Mouse (Mus musculus) urinary bladder, adult 18-20 months (tissue): ENCODE results near the gene Fam57b.

Source experiments
- DNase-seq, 2 experiments: peaks; one replicate each; pipeline ENCODE4 v3.0.0; 2022; ENCODE audit warnings: low spot score in 2 of 2, mixed read lengths in 2 of 2

The Fam57b gene

GRCm38 (mm10) chr7:126797411-126798126 is at the start of gene Fam57b:
Gene Fam57b (plus strand): TSS chr7:126797668.
- DNase-seq, result peak in 1 of 2 experiments; percentile 35

DNA sequence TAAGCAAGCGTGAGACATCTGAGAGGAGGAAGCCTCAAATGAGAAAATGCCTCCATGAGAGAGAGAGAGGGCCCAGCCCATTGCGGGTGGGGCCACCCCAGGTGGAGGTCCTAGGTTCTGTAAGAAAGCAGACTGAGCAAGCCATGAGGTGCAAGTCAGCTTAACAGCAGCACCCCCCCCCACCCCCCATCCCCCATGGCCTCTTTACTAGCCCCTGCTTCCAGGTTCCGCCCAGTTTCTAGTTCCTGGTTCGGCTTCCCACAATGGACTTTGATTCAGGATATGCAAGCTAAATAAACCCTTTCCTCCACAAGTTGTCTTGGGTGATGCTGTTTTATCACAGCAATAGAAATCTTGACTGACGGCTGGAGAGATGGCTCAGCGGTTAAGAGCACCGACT is 48.6 kb upstream of the Fam57b start:
- DNase-seq, result no peak

DNA sequence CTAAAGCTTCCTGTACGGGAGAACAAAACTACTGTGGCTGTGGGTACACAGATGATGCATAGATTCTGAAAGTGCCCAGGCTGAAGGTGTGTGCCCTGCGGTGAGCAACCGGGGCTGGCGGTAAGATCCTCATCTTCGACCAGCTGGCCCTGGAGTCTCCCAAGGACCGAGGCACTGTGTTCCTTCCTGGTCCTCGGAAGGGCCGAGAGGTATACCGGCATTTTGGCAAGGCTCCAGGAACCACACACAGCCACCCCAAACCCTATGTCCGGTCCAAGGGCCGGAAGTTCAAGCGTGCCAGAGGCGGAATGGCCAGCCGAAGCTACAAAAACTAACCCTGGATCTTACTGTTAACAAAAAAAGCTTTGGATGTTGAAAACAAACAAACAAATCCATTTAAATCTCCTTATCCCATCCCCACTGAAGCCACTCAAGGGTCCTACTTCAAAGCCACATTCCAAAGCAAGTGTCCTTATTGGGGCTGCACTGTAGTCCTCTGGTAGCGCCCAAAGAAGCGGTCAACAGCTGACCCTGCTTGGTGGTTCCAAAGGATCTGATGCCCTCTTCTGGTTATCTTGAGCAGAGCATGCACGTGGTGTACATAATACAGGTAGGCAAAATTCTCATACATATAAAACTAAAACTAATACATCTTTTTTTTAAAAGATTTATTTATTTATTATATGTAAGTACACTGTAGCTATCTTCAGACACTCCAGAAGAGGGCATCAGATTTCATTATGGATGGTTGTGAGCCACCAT is 47.7 kb upstream of the Fam57b start:
- DNase-seq, result no peak

GRCm38 (mm10) chr7:126754866-126755265 is 42.6 kb upstream of the Fam57b start:
- DNase-seq, result peak; percentile 51 to 60

DNA sequence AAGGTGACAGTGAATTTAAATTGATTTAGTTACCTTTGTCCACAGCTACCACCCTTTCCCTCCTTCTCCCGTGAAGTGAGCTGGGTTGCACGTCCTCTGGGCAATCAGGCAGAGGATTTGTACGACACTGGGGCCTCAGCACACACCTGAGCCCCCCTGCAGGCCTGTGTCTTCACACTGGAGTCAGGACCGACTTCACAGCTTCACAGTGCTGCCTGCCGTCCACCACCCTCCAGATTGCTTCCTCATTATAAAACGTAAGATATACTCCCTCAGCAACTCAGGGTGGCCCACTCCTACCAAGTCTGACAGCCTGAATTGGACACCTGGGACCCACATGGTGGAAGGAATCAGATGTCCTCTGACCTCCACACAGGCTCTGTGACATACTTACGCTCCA is 38.9 kb upstream of the Fam57b start:
- DNase-seq, result no peak

- DNase-seq, result peak; percentile 77 to 84
Measured at GRCm38 (mm10) chr7:126759050-126759671, 38.3 kb upstream of the Fam57b start, which contains the start of gene Mapk3. Gene Mapk3 (plus strand): TSS chr7:126759601.

DNA sequence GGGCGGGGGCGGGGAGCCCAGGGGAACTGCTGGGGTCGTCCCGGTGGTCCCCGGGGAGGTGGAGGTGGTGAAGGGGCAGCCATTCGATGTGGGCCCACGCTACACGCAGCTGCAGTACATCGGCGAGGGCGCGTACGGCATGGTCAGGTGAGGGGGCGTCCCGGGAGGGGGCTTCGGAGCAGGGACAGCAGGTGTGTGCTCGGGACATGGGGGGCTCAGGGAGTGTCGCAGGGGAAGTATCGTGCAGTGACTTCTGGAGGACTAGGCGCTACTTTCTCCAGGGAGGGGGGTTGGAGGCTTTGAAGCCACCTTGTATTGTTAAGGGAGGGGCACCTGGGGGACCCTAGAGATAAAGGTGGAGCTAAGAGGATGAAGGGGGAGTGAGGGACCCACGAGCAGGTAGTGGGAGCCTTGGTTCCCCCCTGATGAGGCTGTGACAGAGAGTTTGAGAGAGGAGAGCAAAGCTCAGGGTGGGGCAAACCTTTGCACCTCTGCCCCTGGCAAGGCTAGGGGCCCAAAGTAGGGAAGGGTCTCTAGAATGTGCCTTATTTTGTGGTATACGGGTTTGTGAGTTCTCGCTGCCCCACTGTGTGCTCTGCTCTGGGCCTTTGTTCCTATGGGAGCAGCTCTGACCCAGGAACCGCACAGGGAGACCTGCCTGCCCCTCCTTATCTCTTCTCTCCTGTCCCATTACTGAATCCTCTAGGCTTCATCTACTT is 37.6 kb upstream of the Fam57b start:
- peak in 1 of 2 experiments; percentile 26 for DNase-seq

- DNase-seq, result peak; percentile 50 to 76
Measured at GRCm38 (mm10) chr7:126760391-126760802, 37.1 kb upstream of the Fam57b start.

- no peak for DNase-seq
Measured at GRCm38 (mm10) chr7:126760956-126761355, 36.5 kb upstream of the Fam57b start.

GRCm38 (mm10) chr7:126761529-126762067 is 35.9 kb upstream of the Fam57b start:
- no peak for DNase-seq

DNA sequence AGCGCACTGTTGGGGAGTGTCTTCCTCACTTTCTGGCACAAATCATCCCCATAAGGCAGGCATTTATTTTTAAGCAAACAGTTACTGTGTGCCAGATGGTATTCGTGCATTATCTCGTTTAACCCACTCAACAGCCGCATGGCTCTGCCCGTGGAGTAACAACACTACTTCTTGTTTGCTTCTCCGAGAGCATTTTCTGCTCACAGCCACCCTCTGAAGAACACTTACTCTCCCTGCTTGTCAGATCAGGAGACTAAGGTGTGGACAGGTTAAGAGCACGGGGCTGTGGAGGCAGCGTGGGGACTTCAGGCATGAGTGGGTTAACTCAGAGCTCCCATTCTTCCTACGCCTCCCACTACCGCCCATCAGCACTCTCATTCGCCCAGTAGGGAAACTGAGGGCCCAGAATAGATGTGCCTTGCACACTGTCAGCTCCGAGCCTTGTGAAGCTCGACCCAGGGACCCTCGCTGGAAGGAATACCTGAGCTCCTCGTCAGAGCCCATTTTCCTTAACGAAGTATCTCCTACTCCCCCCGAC is 34.9 kb upstream of the Fam57b start:
- DNase-seq, result no peak

DNA sequence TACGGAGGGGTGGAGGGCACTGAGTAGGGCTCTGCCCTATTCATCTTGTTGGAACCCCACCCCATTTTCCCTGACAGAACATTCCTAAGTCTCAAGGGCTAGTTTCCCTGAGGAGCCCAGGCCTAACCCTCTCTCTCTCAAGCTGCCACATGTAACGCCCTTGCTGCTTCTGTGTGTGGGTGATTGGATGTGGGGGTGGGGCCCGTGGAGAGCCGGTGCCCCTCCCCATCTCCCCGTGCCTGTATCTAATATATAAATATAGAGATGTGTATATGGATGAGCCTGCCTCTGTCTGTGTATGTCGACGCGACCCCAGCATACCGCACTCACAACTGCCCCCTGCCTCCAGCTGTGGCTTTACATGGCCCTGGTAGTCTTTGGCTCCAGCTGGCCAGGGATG is 31.9 kb upstream of the Fam57b start:
- DNase-seq, result no peak

DNA sequence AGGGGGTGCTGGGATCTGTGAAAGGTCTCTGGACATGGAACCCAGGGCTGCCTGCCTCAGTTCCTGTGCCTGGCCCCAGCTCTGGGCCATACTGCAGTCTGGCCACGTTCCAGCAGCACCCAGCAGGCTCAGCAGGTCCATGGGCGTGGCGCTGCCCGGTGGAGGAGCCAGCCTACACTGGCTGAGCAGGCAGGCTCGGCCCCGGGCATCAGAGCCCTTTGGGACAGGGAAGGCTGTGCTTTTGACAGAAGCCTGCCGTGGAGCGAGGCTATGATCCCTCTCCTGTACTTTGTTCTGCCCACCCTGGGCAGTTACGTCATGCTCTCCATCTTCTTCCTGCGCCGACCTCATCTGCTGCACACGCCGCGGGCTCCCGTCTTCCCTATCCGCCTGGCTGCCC is 31.3 kb upstream of the Fam57b start, which contains the start of gene Gdpd3:
Gene Gdpd3, plus strand, starts transcription at position 134 of the 400 bp plus-strand sequence.
- peak in 1 of 2 experiments; percentile 53 for DNase-seq

DNA sequence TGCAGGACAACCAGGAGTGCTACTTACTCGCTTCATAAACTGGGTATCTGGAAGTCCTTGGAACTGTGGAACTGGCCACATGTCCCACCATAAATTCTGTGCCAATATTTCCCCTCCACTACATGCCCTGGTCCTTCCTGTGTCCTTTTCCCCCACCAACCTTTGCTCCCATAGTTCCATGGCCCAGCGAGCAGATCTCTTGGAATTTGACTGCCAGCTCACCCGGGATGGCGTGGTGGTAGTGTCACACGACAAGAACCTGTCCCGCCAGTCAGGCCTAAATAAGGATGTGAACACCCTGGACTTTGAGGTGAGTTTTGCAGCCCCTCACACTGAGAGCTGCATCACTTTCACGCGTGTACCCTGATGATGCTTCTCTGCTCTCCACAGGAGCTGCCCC is 30.5 kb upstream of the Fam57b start:
- DNase-seq, result no peak

GRCm38 (mm10) chr7:126770784-126771183 is 26.7 kb upstream of the Fam57b start:
- no peak for DNase-seq

GRCm38 (mm10) chr7:126773351-126773750 is 24.1 kb upstream of the Fam57b start:
- no peak for DNase-seq

GRCm38 (mm10) chr7:126774463-126774862 is 23.0 kb upstream of the Fam57b start:
- DNase-seq, result no peak

DNA sequence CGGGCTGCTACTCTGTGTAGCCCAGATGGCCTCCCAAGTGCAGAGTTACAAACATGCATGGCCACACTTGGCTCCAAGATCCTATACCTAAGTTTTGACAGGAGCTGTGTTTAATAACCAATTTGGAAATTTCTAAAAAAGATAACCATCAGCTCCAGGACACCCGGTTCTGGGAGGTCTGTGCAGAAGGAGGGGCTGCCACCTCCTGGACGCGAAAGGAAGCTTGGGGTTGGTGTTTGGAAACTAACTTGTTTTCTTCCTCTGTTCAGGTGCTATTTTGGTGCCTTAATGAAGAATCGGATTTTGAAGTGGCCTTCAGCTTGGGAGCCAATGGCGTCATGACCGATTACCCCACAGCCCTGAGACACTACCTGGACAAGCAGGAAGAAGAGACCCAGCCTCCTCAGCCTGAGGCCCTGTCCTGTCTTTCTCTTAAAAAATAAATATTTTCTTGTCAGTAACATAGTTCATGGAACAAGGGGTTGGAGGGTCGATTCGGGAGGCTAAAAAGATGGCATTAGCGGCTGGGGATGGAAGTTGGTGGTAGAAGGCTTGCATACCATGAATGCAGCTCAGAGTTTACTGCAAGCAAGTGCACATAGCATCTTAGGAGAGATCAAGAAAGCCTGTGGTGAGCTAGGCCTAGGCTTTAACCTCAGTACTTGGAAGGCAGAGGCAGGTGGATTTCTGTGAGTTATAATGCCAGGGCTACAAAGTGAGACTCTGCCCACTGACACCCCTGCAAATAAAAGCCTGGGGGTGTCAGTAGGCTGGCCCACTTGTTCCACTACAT is 22.1 kb upstream of the Fam57b start:
- DNase-seq, result no peak

DNA sequence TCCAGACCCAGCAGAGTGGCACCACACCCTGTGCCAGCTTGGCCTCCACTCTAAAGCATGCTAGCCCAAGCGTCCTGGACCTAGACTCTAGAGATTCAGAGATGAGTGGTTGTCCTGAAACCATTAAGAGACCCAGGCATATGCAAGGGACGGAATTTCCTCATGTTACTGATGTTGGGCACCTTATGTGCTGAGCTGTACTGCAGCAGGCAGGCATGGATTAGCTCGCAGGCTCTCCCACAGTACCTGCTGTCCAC is 21.6 kb upstream of the Fam57b start:
- DNase-seq, result no peak

DNA sequence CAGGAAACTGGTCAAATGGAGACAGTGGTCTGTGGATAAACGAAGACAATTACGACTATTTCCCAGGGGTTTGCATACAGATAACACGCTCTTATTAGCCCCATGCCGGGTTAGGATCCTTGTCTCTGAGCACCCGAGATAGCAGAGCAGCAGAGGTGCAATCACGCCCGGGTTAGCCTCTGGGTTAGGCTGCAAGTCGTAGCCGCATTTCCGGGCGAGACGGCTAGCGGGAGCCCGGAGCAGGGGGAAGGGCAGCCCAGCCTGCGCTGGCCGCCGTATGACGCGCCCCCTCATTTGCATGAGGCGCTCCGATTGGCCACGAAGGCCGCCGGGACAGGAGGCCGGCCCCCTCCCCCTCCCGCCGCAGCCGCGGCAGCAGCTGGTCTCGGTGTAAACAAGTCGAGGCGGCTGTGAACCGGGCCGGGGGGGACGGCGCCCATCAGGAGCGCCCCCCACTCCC is 20.8 kb upstream of the Fam57b start, which contains the start of gene Ypel3:
Gene Ypel3, plus strand, starts transcription at position 358 of the 460 bp plus-strand sequence.
- DNase-seq, result peak; percentile 77 to 95
